Mouse (Mus musculus) brain, embryonic 14.5 days (tissue): ENCODE data around the gene BC017158.

Source experiments
- CTCF ChIP-seq: fragments of 200-500 bp; IDR thresholded peaks from 2 replicates; pipeline ENCODE4 v1.5.1; 2012; ENCODE audit warnings: inconsistent platforms, mild to moderate bottlenecking, moderate library complexity, borderline replicate concordance; ENCODE audit not compliant: insufficient read depth, insufficient read length; ENCODE audit errors: extremely low read depth
- POLR2A ChIP-seq: fragments of 200-500 bp; IDR thresholded peaks from 2 replicates; pipeline ENCODE4 v1.6.1; 2012; ENCODE audit warnings: mild to moderate bottlenecking, inconsistent platforms, borderline replicate concordance; ENCODE audit not compliant: poor library complexity, insufficient read depth, insufficient read length, severe bottlenecking; ENCODE audit errors: extremely low read depth

DNA sequence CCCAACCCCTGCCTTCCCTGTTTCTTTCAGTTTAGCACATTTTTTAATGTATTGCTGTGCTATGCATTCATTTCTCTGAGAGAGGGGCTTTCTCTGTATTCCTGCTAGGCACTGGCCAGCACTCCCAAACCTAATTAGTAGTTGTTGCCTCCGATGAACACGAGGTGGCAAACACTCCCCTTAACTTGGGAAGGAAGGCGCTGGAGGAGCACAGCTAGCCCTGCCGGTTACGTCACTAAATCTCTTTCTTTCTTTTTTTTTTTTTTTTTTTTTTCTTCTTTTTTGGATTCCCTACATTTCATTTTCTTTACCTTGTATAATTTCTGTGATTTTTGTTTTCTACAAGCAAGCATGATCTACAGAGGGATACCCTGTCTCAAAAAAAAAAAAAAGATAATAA, 6.9 kb upstream of the BC017158 start:
- TF ChIP-seq CTCF (peak; percentile 68), POLR2A (no peak)
